Mouse (Mus musculus) c-Kit-positive CD71-negative TER-119-negative erythroid progenitor cells, embryonic 14.5 days (primary cell): ENCODE results near the gene Mat2a.
"Not testable (repeated sequence)": the region's sequence is repeated elsewhere in the genome, so short reads cannot be mapped to it uniquely, and the experiment has no call there.

Experiments used
- DNase-seq: peaks from one replicate; pipeline ENCODE4 v3.0.0-alpha.2; 2013; ENCODE audit warnings: low read depth

Mat2a gene

DNA sequence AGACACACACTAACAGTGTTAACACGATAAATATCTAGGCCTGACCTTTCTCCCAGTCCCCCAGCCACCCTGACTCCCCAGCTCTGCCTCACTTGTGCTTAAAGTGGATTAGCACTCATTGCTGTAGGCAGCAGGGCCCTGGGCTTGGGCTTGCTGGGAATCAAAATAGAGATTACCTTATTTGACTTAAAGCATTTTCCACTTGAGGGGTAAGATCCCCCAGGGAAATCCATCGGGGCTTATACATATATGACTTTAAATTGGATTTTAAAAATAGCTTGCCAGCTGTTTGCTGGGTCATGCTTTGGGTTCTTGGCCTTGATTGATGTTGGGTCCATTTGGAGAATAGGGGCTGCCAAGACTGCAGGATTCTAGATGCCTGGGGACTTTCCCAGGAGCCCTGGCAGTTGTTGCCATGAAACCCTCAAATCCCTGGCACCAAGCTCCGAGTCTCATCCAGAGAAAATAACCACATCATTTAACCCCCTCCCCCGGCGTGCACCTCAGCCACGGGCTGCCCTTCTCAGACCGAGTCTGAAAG, 15.5 kb upstream of the Mat2a start:
- DNase-seq: no peak

DNA sequence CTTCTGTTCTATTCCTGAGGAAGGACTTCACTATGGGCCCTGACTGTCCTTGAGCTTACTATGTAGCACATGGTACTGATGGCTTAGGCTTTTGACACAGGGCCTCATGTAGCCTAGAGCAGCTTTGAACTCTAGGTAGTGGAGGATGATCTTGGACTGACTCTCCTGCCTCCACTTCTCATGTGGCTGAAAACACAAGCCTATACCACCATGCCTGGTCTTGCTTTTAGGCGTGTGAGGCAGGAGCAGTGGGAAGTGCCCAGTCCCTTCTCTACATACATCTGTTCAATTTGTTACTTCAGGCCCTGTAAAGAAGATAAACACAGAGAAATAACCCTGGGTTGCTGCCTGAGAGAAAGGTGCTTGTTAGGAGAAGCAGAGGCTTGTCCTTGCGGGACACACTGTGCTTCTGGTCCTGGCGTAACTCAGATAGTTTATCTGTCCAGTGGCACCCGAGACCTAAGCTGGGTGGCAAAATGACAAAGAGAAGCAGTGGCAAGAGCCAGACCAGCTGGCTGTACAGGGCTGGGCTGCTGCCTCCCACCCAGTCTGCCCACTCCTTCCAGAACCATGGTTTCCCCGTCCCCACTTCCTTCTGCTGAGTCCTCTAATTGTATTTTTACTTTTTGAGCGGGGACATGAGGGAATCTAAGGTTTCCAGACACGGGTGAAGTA, 14.9 kb upstream of the Mat2a start:
- DNase-seq: no peak

DNA sequence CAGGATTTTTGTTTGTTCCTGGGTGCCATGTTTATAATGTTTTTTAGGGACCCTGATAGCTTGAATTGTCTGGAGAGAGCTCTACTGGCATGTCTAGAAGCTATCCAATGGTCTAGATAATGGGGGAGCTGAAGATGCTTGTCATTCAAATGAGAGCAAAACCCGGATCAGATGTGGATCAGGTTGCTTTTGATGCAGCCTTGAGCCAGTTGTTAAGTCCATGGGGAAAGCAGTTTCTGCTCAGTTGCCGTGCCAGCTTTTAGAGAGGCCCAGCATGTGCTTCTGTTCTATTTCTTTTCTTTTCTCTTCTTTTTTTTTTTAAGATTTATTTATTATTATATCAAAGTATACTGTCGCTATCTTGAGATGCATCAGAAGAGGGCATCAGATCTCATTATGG, 14.2 kb upstream of the Mat2a start:
- no peak for DNase-seq

DNA sequence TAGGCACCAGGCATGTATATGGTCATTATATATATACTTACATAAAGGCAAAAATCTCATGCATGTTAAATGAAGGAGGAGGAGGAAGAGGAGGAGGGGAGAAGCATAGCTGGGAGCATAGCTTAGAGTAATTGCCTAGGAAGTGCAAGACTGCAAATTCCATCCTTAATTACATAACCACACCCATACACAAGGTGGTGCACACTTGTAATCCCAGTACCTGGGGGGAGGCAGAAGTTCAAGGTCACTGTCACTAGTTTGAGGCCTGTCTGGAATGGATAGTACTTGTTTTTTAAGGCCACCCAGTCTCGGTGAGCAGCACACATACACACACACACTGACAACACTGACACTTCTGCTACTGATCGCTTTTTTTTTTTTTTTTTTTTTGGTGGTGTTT, 13.0 kb upstream of the Mat2a start:
- no peak for DNase-seq

DNA sequence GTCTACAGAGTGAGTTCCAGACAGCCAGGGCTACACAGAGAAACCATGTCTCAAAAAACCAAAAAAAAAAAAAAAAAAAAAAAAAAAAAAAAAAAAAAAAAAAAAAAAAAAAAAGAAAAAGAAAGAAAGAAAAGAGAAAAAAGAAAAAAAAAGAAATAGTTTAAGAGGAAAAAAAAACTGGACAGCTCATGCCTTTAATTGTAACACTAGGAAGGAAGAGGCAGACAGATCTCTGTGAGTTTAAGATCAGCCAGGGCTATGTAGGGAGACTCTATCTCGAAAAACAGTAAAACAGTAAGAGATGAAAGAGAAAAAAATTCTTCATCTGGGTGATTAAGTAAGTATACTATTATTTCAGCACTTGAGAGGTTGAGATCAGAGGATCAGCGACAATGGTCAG, 12.4 kb upstream of the Mat2a start:
- not testable (repeated sequence) for DNase-seq

DNA sequence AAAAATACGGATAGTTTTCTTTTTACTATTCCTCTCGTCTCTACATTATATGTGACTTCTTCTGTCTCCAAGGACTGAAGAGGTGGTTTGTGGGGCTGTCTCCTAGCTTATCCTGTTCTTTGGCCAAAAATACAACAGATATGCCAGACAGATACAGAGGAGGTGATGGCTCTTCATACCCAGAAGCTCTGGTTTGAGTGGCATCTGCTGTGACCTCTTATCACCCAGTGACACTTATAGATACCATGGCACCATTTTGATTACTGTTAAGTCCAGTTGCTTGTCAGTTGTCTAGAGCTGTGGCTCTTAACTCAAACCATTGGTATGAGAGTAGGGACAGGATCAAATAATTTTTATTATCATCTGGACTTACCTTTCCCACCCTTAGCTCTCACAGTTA, 8.1 kb upstream of the Mat2a start:
- no peak for DNase-seq

DNA sequence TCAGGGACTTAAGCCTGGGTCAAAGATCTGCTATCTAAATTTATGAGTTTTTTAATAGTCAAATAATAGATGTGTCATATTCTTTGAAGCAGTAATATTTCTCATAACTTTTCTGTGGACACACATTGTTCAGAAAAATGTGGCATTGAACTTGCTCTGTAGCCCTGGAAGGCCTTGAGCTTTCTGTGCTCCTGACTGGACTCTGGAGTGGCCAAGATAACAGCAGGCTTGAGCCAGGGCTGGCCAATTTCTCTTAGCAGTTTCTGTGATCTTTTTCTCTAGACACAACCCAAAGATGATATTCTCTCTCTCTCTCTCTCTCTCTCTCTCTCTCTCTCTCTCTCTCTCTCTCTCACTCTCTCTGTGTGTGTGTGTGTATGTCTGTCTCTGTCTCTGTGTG, 5.7 kb upstream of the Mat2a start:
- no peak for DNase-seq

DNA sequence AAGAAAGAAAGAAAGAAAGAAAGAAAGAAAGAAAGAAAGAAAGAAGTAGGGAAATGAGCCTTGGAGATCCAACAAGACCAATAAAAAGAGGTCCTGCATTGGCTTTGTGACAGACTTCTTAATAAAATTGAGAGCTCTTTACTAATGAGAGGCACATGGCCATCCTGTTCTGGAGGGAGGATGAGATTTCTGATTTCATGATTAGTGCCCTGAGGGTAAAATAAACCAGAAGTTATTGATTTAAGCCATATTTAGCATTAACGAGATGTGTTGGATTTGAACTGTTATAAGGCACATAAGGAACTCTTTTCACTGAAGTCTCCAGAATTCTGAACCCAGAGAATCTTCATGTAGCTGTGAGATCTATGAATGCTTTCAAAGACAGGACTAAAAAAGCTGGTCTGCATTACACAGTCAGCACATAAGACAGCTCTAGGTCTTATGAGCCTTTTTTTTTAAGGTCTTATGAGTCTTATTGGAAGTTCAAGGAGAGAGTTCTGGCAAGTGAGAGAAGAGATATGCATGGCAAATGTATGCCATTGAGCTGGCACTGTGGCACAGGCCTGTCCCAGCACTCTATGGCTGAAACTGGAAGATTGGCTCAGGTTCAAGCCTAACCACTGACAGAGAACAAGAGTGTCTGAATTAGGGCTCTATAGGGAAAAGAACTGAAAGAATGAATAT, 3.7 kb upstream of the Mat2a start:
- DNase-seq: no peak

DNA sequence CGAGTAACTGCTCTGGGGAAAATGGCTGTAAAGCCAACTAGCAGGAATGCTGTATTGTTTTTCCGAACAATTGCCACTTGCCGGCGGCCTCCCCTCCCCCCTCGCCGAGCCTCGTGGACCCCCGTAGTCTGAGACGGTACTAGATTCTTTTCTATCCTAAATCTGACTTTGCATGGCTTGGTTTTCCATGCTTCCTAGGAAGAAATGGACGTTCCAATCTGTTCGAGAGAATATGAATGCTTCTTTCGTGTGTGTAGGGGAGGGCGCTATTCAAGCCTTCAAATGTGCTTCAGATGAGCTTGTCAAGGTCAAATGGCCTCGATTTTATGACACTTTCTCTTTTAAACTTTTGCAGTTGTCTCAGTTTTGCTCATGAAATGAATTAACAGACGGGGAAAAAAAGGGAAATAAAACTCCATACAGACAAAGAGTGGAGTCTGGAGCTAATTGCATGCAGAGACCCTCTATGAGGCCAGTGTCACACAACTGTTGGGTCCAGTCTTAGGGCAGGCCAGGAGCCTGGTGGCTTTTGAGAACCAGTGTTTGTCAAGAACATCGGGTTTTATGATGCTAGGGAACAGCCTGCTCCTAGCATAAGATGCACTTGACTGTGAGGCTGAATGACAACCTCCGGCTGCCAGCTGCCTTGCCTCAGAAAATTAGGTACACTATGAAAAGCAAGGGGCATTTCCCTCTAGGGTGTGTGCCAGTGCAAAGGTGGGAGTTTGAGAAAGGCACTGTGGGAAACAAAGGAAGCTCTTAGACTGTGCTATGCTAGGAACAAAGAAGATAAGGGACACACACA, 1.0 kb upstream of the Mat2a start:
- DNase-seq: no peak

DNA sequence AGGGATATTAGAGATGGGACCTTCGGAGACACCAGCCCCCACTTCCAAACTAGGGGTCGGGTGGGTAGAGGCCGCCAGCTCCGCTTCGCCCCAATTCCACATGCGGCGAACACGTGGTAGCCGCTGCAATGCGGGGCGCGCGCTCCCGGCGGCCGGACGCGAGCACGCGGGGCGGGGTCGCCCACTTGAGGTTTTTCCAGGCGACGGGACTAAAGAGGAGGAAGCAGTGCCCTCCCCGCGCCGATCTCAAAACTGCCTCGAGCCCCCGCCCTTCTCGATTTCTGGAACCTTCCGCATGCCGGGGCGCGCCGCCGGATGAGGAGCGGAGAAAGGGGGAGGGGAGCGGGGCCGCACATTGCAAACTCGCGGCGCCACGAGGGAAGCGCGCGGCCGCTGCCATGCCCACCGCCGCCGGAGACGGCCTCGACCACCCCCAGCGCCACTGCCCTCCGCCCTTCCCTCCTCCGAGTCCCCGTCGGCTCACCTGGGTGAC, 450 bp downstream of the Mat2a start:
- peak; percentile 67 for DNase-seq

DNA sequence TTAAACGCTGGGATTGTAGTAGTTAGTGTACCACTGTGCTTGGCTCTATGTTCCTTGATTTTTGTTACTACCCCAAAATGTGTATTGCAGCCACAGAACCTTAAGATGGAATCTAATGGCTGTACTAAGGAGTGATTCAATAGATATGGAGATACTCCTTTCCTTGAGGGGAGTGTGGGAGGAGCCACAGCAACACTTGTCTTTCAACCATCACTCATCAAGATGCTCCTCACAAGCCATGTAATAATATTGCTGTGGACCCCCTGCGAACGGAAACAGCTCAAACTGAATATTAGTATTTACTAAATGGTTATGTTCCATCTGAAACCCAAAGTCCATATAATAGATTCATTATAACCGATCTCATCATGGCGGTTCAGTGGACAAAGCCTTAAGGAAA, 1.1 kb downstream of the Mat2a start:
- DNase-seq: no peak

DNA sequence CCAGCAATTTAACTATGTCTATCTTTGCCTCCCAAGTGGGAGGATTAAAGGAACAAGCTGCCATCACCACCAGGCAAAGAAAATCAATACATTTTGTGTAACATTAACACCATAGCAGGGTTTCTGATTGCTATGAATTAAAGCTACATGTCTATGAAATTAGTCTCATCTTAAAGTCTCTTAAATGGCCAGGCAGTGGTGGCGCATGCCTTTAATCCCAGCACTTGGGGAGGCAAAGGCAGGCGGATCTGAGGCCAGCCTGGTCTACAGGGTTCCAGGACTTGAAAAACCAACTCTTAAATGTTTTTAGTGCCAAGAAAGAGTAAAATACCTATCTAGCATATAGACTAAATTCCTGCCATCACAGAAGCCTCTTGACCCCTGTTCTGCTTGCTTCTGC, 7.2 kb downstream of the Mat2a start:
- DNase-seq: no peak

DNA sequence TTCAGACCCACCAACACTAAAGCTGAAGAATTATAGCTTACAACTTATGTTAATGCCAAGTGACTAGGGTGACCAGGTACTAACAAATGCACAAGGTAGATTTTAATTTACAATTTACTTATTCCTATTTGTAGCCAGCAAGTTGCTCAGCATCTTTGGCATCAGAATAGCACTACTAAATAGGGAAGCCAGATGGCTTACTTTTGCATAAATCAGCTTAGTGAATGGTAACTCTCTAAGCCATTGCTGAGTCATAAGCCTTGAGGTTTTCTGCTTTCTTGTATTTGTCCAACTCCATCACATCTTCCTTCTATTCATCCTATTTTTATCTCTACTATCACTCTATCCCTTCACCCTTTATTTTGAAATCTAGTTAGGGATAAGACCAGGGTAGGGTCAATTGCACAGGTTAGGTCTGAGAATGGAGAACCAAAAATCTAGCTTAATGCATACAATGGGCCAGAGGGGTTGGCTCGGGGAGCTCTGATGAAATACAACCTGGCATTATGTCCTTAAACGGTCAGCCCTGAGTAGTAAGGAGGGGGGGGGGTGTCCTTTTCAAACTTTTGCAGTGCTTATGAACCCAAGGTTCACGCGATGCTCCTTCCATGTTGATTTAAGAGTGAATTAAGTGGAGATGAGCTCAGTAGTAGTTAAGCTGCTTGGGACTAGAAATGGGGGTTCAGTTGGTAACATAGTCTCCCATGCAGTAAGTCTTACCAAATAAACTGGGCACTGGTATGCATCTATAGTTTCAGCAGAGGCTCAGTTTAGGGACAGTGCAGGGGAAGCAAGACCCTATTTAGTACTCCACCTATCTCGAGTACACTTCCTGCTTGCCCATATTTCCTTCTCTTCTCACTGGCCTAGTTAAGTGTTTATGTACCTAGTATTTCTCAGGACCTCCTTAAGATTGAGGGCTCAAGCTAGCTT, 8.1 kb downstream of the Mat2a start:
- no peak for DNase-seq

DNA sequence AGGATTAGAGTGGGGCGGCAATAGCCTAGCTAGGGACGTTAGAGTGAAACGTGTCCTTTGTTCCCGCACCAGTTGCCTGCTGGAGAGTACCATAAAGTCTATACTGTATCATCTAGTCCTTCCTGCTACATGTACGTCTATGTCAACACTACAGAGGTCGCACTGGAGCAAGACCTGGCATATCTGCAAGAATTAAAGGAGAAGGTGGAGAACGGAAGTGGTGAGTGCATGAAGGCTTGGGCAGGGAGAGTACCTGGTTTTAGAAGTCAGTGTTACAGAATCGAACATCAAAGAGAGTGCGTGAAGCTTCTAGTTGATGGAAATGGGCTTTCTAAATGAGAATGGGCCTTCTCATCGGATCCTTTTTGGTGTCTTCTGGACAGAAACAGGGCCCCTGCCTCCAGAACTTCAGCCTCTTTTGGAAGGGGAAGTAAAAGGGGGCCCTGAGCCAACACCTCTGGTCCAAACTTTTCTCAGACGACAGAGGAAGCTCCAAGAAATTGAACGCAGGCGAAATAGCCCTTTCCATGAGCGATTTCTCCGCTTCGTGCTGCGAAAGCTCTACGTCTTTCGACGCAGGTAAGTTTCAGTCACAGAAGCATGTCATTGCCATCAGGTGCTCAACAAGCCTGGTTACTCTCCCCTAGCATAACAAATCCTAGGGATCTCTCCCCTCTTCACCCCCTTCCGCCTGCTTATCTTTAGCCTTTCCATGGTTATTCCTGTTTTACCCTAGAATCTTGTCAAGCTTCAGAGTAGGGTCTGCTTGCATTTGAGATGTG, 10.1 kb downstream of the Mat2a start:
- DNase-seq: no peak

DNA sequence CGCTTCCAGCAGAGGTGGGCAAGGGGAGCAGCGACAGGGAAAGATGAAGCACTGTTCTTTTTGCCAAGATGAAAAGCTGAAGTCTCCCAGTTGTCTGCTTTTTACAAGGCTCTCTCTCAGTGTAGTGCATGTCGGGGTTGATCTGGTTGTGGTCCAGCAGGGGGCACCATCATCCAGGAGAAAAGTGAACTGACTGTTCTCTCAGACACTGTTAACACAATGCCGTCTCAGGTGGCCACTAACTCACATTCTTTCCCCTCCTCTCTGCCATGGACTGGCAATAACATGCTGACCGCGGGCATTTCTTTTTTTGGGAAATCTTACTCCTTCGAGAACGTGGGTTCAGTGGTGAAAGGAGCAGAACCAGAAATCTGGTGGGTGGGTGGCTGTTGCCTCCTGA, 11.3 kb downstream of the Mat2a start:
- peak; percentile 73 for DNase-seq

DNA sequence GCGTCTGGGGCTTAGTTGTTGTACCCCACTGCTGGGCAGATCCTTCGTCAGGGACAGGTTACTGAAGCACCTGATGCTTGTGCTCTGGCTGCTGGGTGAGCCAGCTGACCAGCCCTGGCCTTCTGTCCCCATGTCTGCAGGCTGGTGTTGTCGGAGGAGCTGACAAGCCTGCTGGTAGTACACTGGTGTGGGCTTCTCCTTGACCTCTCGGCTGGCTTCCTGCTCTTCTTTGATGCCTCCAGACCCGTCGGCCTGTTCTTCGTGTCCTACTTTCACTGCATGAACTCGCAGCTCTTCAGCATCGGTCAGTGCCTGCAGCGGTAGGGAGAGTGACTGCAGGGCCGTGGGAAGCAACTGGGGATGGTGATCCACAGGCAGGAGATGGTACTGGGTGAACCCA, 13.7 kb downstream of the Mat2a start:
- DNase-seq: no peak

DNA sequence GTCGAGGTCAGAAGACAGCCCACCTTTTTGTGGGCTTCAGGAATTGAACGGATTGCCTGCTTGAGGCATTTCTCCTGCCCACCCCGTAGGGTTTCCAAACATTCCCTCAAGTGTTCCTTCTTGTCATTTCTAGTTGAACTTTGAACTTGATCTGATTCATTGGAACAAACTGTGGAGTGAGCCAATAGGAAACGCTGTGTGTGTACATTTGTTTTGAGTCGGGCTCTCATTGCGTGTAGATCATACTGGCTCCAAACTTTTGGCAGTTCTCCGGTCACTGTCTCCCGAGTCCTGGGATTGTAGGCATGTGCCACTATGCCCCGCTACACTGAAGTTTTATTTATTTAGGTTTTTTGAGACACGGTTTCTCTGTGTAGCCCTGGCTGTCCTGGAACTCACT, 18.5 kb downstream of the Mat2a start:
- DNase-seq: no peak

DNA sequence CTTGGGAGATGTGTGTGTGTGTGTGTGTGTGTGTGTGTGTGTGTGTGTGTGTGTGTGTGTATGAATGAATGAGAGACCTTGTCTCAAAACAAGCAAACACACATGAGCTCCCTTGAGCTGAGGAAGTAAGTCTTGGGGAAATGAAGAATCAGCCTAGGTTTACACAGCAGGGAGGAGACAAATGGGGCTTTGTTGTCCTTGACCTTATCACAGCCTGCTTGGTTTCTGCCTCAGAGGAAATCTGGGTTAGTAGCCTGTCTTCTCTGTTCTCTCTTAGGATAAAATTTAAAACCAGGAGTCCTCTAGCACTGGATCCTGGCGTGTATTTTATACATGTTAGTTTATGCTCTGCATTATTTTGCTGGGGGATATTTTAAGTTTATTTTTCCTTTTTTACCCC, 19.6 kb downstream of the Mat2a start:
- DNase-seq: no peak

DNA sequence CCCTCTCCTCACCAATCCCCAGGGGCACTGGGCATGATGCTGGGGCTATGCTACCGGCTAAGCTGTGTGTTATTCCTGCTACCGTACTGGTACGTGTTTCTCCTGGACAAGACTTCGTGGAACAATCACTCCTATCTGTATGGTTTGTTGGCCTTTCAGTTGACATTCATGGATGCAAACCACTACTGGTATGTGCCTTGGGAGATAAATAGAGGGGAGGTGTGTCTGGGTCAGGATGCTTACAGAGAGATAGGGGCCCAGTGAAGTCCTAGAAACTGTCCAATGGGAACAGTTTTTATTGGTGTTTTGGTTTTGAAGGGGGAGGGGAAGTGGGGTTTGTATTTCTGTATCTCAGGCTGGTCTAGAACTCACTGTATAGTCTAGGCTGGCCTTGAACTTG, 21.1 kb downstream of the Mat2a start:
- DNase-seq: no peak

DNA sequence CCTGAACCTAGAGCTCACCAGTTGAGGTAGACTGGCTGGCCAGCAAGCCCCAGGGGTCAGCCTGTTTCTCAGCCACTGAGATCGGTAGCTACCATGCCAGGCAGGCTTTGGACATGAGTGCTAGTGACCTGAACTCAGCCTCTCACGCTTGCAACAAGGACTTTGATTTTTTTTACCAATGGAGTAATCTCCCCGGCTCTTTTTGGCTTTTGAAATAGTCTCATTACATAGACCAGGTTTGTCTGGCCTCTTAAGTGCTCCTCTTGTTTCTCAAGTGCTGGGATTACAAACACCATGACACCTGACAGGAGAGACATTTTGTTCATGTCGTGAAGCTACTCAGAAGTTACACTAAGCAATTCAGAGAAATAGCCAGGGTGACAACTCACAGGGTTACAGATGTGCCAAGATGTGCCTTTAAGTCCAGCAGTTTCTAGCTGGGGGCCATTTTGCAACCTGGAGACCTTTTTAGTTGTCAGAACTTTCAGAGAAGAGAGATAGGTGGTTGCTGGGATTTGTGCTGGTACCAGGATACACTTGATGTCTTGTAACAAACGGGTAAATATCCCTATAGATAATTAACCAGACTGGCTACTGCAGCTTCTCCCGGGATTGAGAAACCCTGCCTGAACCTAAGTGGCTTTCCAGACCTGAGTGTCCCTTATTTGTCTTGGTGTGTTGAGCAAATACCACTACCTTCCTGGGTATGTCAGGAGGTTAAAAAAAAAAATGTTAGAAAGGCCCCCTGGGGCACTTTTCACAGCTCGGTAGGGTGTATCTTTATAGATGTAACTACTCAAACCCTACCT, 23.2 kb downstream of the Mat2a start:
- no peak for DNase-seq
